Mouse (Mus musculus) layer of hippocampus, adult 9-10 months (tissue): ENCODE results near the gene Mettl14.
"Not testable (repeated sequence)": the region's sequence is repeated elsewhere in the genome, so short reads cannot be mapped to it uniquely, and the experiment has no call there.

Experiments
- DNase-seq: peaks from one replicate; pipeline ENCODE4 v3.0.0; 2022; ENCODE audit warnings: low spot score

Gene Mettl14

GRCm38 (mm10) chr3:123385486-123386156 is at the start of gene Mettl14:
TSS of gene Mettl14 (minus strand) at chr3:123386108.
- peak; percentile 94 for DNase-seq

- DNase-seq, result no peak
Measured at GRCm38 (mm10) chr3:123433362-123433761, 47.5 kb upstream of the Mettl14 start.

- DNase-seq, result no peak
Measured at GRCm38 (mm10) chr3:123431951-123432674, 46.2 kb upstream of the Mettl14 start.

GRCm38 (mm10) chr3:123429597-123430458 is 43.9 kb upstream of the Mettl14 start:
- DNase-seq, result no peak

- no peak for DNase-seq
Measured at GRCm38 (mm10) chr3:123428005-123428404, 42.1 kb upstream of the Mettl14 start.

GRCm38 (mm10) chr3:123425647-123426046 is 39.7 kb upstream of the Mettl14 start:
- DNase-seq, result no peak

- no peak for DNase-seq
Measured at GRCm38 (mm10) chr3:123413173-123413572, 27.3 kb upstream of the Mettl14 start.

- DNase-seq, result no peak
Measured at GRCm38 (mm10) chr3:123411821-123412578, 26.1 kb upstream of the Mettl14 start.

- no peak for DNase-seq
Measured at GRCm38 (mm10) chr3:123404945-123405344, 19.0 kb upstream of the Mettl14 start.

- DNase-seq, result no peak
Measured at GRCm38 (mm10) chr3:123397562-123398481, 11.9 kb upstream of the Mettl14 start.

GRCm38 (mm10) chr3:123395611-123396010 is 9.7 kb upstream of the Mettl14 start:
- no peak for DNase-seq

GRCm38 (mm10) chr3:123391180-123391579 is 5.3 kb upstream of the Mettl14 start:
- DNase-seq, result no peak

- DNase-seq, result not testable (repeated sequence)
Measured at GRCm38 (mm10) chr3:123386157-123386780, 361 bp upstream of the Mettl14 start.

- DNase-seq, result no peak
Measured at GRCm38 (mm10) chr3:123385118-123385485, 806 bp downstream of the Mettl14 start.

- DNase-seq, result no peak
Measured at GRCm38 (mm10) chr3:123384435-123384834, 1.5 kb downstream of the Mettl14 start.

- DNase-seq, result no peak
Measured at GRCm38 (mm10) chr3:123376562-123376961, 9.3 kb downstream of the Mettl14 start.

GRCm38 (mm10) chr3:123371766-123372535 is 14.0 kb downstream of the Mettl14 start:
- DNase-seq, result peak; percentile 60

GRCm38 (mm10) chr3:123370927-123371326 is 15.0 kb downstream of the Mettl14 start:
- no peak for DNase-seq

- no peak for DNase-seq
Measured at GRCm38 (mm10) chr3:123369161-123369560, 16.7 kb downstream of the Mettl14 start.
